Mouse (Mus musculus): ENCODE measurements around the gene Meis2.

GRCm38 (mm10) chr2:115853221-115853620 lies 212.4 kb downstream of the Meis2 start:
- no peak for TF ChIP-seq CTCF (IDR thresholded peaks at IDR 0.05; ENCODE audit: low read depth)
- no peak for TF ChIP-seq EP300 (IDR thresholded peaks at IDR 0.05; ENCODE audit: low read depth)

Measured in liver, embryonic 14.5 days (tissue).